Mouse (Mus musculus) spleen, postnatal 36 days (tissue): ENCODE data around the gene Fgfr2.

Experiments used
- DNase-seq, 2 experiments: peaks; one replicate each; pipeline ENCODE4 v3.0.0; 2022; ENCODE audit warnings: low spot score in 2 of 2, mixed read lengths in 1 of 2

Fgfr2 gene

GRCm38 (mm10) chr7:130922981-130923731, 2200.0 kb downstream of the Fgfr2 start:
- no peak for DNase-seq

- DNase-seq: no peak
These were observed 2204.9 kb downstream of the Fgfr2 start for GRCm38 (mm10) chr7:130918260-130918659.

- peak; percentile 5 to 31 for DNase-seq
These were observed 2208.3 kb downstream of the Fgfr2 start for GRCm38 (mm10) chr7:130914693-130915363.

GRCm38 (mm10) chr7:130910841-130911240, 2212.3 kb downstream of the Fgfr2 start:
- DNase-seq: no peak

GRCm38 (mm10) chr7:130904571-130905365, 2218.4 kb downstream of the Fgfr2 start:
- DNase-seq: no peak

GRCm38 (mm10) chr7:130903505-130904074, 2219.6 kb downstream of the Fgfr2 start:
- peak; percentile 32 to 50 for DNase-seq

GRCm38 (mm10) chr7:130902929-130903328, 2220.2 kb downstream of the Fgfr2 start:
- DNase-seq: no peak

- DNase-seq: no peak
These were observed 2222.8 kb downstream of the Fgfr2 start for GRCm38 (mm10) chr7:130900233-130900848.

- DNase-seq: no peak
These were observed 2224.8 kb downstream of the Fgfr2 start for GRCm38 (mm10) chr7:130898373-130898772.

- no peak for DNase-seq
These were observed 2225.9 kb downstream of the Fgfr2 start for GRCm38 (mm10) chr7:130897201-130897600.

- no peak for DNase-seq
These were observed 2227.1 kb downstream of the Fgfr2 start for GRCm38 (mm10) chr7:130896064-130896463.

- no peak for DNase-seq
These were observed 2227.6 kb downstream of the Fgfr2 start for GRCm38 (mm10) chr7:130895618-130895945.

GRCm38 (mm10) chr7:130894931-130895617, 2228.1 kb downstream of the Fgfr2 start:
- DNase-seq: no peak

GRCm38 (mm10) chr7:130892973-130893372, 2230.2 kb downstream of the Fgfr2 start:
- DNase-seq: peak; percentile 49 to 54

GRCm38 (mm10) chr7:130890871-130891270, 2232.3 kb downstream of the Fgfr2 start:
- DNase-seq: no peak

- no peak for DNase-seq
These were observed 2235.2 kb downstream of the Fgfr2 start for GRCm38 (mm10) chr7:130887946-130888345.

- DNase-seq: no peak
These were observed 2236.9 kb downstream of the Fgfr2 start for GRCm38 (mm10) chr7:130886246-130886645.

GRCm38 (mm10) chr7:130884161-130884560, 2239.0 kb downstream of the Fgfr2 start:
- no peak for DNase-seq

GRCm38 (mm10) chr7:130867256-130867655, 2255.9 kb downstream of the Fgfr2 start:
- no peak for DNase-seq

GRCm38 (mm10) chr7:130866640-130867039, 2256.5 kb downstream of the Fgfr2 start:
- DNase-seq: no peak
